Mouse (Mus musculus): ENCODE data around the gene Rpl7l1. TPM values are rescaled to one million over a fixed set of nuclear protein-coding genes. Genes with fewer than 3 reads are reported as not detected.

The Rpl7l1 gene
- polyA plus RNA-seq (2015; fragmentation: Nextera tagmentation; extraction: Ambion mirVana): 145 and 155 TPM in 2 replicates

DNA sequence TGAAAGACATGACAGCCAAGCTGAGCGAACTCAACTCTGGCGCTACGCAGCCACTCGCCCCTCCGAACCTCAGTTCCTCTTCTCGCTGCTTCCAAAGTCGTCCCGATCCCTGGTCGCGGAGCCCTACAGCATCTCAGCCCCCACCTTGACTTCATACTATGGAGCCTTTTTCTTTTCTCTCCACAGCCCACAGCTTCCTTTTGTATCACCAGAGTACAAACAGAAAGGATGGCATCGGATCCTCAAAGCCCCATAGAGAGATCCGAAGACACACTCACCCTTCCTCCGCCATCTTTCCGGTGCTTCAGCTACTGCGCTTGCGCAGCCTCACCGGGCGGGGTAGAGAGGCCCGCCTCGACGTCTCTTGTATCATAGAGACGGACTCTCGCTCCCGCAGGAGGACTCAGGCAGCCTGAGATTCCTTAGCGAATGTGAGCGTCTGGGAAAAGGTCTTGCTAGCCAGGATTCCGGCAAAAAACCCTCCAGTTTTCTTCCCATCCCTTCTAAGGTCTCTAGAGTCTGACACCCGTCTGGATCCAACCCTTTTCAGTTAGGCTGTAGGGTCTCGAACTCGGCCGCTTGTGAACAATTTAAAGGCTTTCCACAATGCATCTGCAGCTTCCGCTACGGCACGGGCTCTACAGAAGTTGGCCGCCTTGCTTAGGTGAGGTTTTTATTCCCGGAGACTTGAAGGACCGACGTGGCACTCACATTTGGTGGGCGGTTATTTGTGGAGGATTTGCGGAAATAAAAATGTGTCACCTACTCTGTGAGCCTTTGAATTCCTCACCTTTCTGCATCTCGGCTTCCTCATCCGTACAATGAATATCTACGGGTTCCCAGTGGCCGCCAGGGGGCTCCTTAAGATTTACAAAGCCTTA, at the start of gene Rpl7l1:
TSS of gene Rpl7l1 (minus strand) at position 332 of the 881 bp plus-strand sequence.
- ATAC-seq (ENCODE audit: insufficient read depth, low FRiP score, low read depth): peak; percentile 95
- under 1% methylated on average over 44 of the region's 44 CpGs for WGBS
- H3K9me3 ChIP-seq: no peaks in the 10 kb centered on the region

DNA sequence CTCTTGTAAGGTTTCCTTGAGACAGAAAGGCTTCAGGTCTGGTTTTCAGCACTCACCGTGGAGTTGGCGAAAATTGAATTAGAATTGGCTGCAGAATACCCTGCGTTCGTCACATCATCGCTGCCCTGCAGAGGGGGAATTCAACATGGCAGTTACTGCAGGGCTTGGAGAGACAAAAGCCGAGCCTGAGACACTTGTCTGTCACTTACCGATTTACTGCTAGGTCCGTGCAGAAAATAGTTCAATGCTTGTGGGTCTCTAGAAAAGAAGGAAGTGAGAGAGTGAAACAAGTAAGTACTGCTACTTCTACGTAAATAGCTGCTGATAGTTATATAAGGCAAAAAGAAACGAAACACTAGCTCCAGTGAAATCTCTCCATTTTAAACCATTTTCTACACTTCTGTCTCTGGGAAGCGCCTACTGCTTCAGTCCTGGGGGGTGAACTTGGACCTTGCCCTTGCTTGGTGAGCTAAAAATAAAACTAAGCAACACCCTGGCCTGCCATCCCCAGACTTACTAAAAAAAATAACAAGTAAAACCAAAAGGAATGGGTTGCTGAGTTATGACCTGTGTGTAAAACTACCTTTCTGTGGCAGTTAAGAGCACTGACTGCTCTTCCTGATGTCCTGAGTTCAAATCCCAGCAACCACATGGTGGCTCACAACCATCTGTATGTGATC, 47.5 kb upstream of the Rpl7l1 start:
- Histone ChIP-seq H3K27ac (no peak overlapping the region), H3K36me3 (peaks cover 19% of the 10 kb centered on the region), H3K27me3 (replicated peaks) (no peaks in the 10 kb centered on the region), H3K4me3 (replicated peaks) (no peak overlapping the region), H3K9me3 (no peaks in the 10 kb centered on the region), H3K9ac (no peak overlapping the region), H3K4me1 (no peaks in the 10 kb centered on the region), H3K4me2 (no peak overlapping the region)
- ATAC-seq (ENCODE audit: insufficient read depth, low FRiP score, low read depth): no peak
- 87% methylated on average over 11 of the region's 11 CpGs for WGBS

More for the DNA sequence above, at the start of gene Rpl7l1:
- Histone ChIP-seq H3K27me3 (replicated peaks) (no peaks in the 10 kb centered on the region), H3K4me1 (no peaks in the 10 kb centered on the region), H3K9ac (peak within 1 kb of the TSS; percentile 69), H3K27ac (peak within 1 kb of the TSS; percentile 85), H3K36me3 (peaks cover 30% of the 10 kb centered on the region), H3K4me3 (replicated peaks) (peak within 1 kb of the TSS; percentile 76), H3K4me2 (peak within 1 kb of the TSS; percentile 60)

DNA sequence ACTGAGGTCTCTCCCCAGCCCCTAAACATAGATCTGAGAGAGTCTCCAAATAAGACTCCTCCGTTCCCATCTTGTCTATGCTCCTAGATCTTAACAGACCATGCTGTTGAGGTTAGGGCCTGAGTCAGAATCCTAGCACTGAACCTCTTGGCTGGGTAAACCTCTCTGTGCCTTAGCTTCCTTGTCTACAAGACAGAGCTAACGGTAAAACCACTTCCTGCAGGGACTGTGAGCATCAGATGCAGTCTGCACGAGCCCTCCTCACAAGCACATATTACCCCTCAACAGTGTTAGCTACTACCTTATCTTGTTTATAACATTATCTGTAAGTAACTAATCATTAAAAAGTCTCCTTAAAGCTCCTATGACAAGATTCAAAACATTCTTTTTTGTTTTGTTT, 46.5 kb upstream of the Rpl7l1 start:
- Histone ChIP-seq H3K9me3 (no peaks in the 10 kb centered on the region), H3K27me3 (replicated peaks) (no peaks in the 10 kb centered on the region), H3K27ac (no peak overlapping the region), H3K4me1 (no peaks in the 10 kb centered on the region), H3K4me3 (replicated peaks) (no peak overlapping the region), H3K36me3 (peaks cover 28% of the 10 kb centered on the region), H3K9ac (no peak overlapping the region), H3K4me2 (no peak overlapping the region)
- WGBS: 85% methylated on average over 3 of the region's 3 CpGs
- no peak for ATAC-seq (ENCODE audit: insufficient read depth, low FRiP score, low read depth)

DNA sequence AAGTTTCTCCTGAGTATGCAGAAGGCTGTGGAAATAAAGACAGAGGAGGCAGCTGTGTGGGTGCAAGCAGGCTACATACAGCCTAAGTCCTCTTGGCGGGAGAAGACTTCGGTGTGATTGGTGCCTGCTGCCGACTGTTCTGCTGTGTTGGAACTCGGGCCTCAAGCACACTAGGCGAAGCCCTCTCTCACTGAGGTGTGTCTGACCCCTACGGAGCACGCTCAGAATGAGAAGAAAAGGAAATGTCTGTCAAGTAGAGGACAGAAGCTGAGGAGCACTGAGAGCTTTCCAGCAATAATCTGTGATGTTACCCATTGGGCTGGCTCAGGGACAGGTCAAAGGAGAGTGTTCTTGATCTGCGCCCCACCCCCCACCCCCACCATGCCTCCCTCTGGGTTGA, 40.6 kb upstream of the Rpl7l1 start:
- Histone ChIP-seq H3K27me3 (replicated peaks) (no peaks in the 10 kb centered on the region), H3K36me3 (peaks cover 38% of the 10 kb centered on the region), H3K27ac (no peak overlapping the region), H3K9me3 (no peaks in the 10 kb centered on the region), H3K4me2 (no peak overlapping the region), H3K4me3 (replicated peaks) (no peak overlapping the region), H3K9ac (no peak overlapping the region), H3K4me1 (no peaks in the 10 kb centered on the region)
- no peak for ATAC-seq (ENCODE audit: insufficient read depth, low FRiP score, low read depth)
- 92% methylated on average over 8 of the region's 8 CpGs for WGBS

DNA sequence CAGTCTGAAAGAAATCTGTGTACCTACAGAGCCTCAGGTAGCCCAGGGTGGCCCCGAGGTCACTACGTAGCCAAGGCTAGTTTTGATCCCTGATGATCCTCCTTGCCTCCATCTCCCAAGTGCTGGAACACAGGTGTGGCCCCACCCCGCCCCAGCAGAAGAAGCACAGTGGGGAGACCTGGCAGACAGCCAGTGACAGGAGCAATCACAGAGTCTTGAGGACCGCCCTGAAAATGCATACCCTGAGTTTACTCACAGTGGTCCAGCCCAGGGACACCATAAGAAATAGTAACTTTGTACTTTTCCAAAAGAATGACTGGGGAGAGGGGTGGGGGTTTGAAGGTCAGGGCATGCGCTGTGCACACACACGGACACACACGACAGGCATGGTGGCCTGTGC, 38.2 kb upstream of the Rpl7l1 start:
- Histone ChIP-seq H3K36me3 (peaks cover 34% of the 10 kb centered on the region), H3K27me3 (replicated peaks) (no peaks in the 10 kb centered on the region)
- WGBS: 91% methylated on average over 7 of the region's 7 CpGs

DNA sequence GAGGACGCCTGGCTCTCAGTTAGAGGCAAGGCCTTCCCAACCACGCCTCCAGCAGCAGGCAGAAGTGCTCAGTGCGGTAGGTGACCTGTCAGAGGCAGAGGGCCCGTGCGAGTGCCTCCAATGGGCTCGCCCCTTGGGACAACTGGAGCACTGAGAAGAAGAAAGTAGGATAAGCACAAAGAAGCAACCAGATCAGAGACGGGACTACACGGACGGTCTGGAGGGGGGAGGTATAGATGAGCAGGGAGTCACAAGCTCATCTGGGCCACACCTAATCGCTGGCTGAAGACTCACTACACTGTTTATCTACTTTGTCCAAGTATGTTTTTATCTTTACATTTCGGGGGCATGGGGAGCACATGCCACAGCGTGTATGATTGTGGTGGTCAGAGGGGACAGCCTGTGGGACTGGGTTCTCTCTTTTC, 35.3 kb upstream of the Rpl7l1 start:
- Histone ChIP-seq H3K27ac (no peak overlapping the region), H3K27me3 (replicated peaks) (no peaks in the 10 kb centered on the region), H3K4me3 (replicated peaks) (no peak overlapping the region), H3K4me2 (no peak overlapping the region), H3K9me3 (no peaks in the 10 kb centered on the region), H3K4me1 (no peaks in the 10 kb centered on the region), H3K9ac (no peak overlapping the region), H3K36me3 (peaks cover 7% of the 10 kb centered on the region; the same call in 1 of the 2 replicates)
- WGBS: 87% methylated on average over 12 of the region's 12 CpGs
- ATAC-seq (ENCODE audit: insufficient read depth, low FRiP score, low read depth): peak; percentile 82; the same call in 1 of the 2 replicates

More for the DNA sequence above, 38.2 kb upstream of the Rpl7l1 start:
- no peak overlapping the region for H3K4me2 ChIP-seq
- H3K27ac ChIP-seq: no peak overlapping the region
- no peaks in the 10 kb centered on the region for H3K4me1 ChIP-seq
- H3K9me3 ChIP-seq: no peaks in the 10 kb centered on the region
- ATAC-seq (ENCODE audit: insufficient read depth, low FRiP score, low read depth): no peak
- no peak overlapping the region for H3K4me3 ChIP-seq (replicated peaks)
- H3K9ac ChIP-seq: no peak overlapping the region

DNA sequence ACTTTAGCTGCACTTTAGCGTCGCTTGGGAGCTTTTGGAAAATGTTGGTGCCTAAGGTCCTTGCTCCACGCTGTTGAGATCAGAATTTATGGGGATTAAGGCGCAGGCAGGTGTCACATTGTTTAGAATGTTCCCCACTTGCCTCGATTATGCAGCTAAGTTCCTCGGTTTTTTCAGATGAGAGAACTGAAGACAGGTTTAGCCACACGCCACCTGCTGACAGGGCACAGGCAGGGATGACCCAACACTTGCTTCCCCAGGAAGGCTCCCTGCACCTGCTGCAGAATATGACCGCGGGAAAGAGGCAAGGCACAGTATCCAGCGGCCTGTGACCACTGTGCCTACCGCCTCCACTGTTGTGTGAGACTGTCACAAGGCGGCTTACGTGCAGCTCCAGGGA, 33.8 kb upstream of the Rpl7l1 start:
- ATAC-seq (ENCODE audit: insufficient read depth, low FRiP score, low read depth): no peak
- Histone ChIP-seq H3K9ac (no peak overlapping the region), H3K4me3 (replicated peaks) (no peak overlapping the region), H3K27ac (no peak overlapping the region), H3K4me1 (no peaks in the 10 kb centered on the region), H3K27me3 (replicated peaks) (no peaks in the 10 kb centered on the region), H3K4me2 (no peak overlapping the region), H3K9me3 (no peaks in the 10 kb centered on the region), H3K36me3 (peaks cover 7% of the 10 kb centered on the region; the same call in 1 of the 2 replicates)
- WGBS: 78% methylated on average over 13 of the region's 13 CpGs

DNA sequence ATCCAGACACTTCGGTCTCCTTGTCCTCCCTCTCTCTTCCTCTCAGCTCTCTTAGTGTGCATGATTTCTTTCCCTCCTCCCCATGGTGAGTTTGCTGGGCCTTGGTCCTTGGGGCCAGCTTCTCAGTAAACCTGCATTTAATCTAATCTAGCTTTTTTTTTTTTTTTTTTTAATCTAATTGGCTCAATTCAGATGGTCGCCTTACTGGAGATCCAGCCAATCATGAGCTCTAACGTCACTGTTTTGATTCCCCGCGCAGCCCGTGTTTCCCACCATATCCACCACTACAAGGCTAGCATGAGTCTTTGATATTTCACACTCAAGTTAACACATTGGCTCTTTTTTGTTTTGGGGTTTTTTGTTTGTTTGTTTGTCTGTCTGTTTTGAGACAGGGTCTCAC, 32.0 kb upstream of the Rpl7l1 start:
- no peak for ATAC-seq (ENCODE audit: insufficient read depth, low FRiP score, low read depth)
- no peak overlapping the region for H3K9ac ChIP-seq
- no peak overlapping the region for H3K4me2 ChIP-seq
- 94% methylated on average over 6 of the region's 6 CpGs for WGBS
- no peaks in the 10 kb centered on the region for H3K4me1 ChIP-seq
- H3K4me3 ChIP-seq (replicated peaks): no peak overlapping the region
- no peaks in the 10 kb centered on the region for H3K27me3 ChIP-seq (replicated peaks)
- H3K9me3 ChIP-seq: no peaks in the 10 kb centered on the region
- no peak overlapping the region for H3K27ac ChIP-seq
- H3K36me3 ChIP-seq: peaks cover 12% of the 10 kb centered on the region; the same call in 1 of the 2 replicates

DNA sequence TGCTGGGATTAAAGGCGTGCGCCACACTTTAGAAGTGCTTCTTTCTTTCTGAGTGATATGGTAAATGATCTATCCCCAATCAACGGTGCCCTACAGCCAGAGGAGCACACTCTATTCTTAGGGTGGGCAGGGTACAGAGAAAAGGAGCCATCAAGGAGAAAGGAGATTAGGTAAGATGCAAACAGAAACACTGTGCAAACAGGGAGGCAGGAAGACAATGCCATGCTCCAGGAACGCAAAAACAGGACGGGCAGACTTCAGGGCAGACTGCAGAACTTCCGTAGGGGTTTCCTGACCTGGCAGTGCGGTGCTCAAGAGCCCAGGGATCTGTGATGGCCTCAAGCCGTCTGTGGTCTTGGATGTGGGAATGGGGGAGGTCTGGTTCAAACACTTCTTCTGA, 31.2 kb upstream of the Rpl7l1 start:
- Histone ChIP-seq H3K4me3 (replicated peaks) (no peak overlapping the region), H3K4me2 (no peak overlapping the region), H3K27ac (no peak overlapping the region), H3K9me3 (no peaks in the 10 kb centered on the region), H3K4me1 (no peaks in the 10 kb centered on the region), H3K27me3 (replicated peaks) (no peaks in the 10 kb centered on the region), H3K9ac (no peak overlapping the region), H3K36me3 (peaks cover 13% of the 10 kb centered on the region; the same call in 1 of the 2 replicates)
- no peak for ATAC-seq (ENCODE audit: insufficient read depth, low FRiP score, low read depth)
- WGBS: 77% methylated on average over 8 of the region's 8 CpGs

DNA sequence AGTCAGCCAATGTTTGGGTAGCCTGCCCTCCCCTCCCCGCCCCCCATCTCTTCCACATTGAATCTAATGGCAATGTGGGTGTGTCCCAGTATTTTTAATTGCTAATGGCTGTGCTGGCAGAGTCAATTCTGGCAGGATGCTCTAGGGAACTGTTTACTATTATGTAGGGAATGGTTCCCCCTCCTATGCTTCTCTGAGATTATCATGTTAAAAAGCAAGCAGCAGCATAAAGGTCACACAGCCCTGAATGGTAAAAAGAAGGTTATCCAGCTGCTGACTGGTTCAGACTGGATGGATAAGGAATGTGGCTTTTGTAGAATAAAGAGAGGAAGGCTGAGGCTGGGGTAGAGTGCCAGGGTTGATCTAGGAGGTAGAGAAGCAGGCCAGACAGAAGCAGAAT, 30.0 kb upstream of the Rpl7l1 start:
- Histone ChIP-seq H3K9me3 (no peaks in the 10 kb centered on the region), H3K27ac (no peak overlapping the region), H3K4me2 (no peak overlapping the region), H3K36me3 (peaks cover 19% of the 10 kb centered on the region), H3K4me1 (no peaks in the 10 kb centered on the region), H3K4me3 (replicated peaks) (no peak overlapping the region), H3K9ac (no peak overlapping the region), H3K27me3 (replicated peaks) (no peaks in the 10 kb centered on the region)
- no peak for ATAC-seq (ENCODE audit: insufficient read depth, low FRiP score, low read depth)
- WGBS: 78% methylated on average over 1 of the region's 1 CpGs

DNA sequence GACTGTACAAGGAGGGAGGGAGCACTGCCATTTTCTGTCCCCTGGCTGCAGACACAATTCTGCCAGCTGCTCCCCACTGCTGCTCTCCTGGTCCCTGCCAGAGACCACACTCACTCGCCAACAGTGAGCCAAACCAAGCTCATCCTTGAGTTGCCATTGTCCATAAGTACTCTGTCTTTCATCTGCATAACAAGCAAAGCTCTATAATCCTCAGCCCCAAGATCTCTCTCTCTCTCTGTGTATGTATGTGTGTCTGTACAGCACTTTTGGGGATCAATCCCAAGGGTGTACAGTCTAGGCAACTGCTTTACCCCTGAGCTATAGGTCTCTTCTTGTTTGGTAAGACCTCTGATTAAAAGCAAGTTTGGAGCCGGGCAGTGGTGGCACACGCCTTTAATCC, 28.2 kb upstream of the Rpl7l1 start:
- Histone ChIP-seq H3K9ac (no peak overlapping the region), H3K9me3 (no peaks in the 10 kb centered on the region), H3K4me1 (no peaks in the 10 kb centered on the region), H3K4me3 (replicated peaks) (no peak overlapping the region), H3K27ac (no peak overlapping the region), H3K4me2 (no peak overlapping the region), H3K27me3 (replicated peaks) (no peaks in the 10 kb centered on the region), H3K36me3 (peaks cover 31% of the 10 kb centered on the region)
- 91% methylated on average over 3 of the region's 3 CpGs for WGBS
- no peak for ATAC-seq (ENCODE audit: insufficient read depth, low FRiP score, low read depth)
